ENCODE assay signal across 19 mouse cellular contexts in the genomic region with DNA sequence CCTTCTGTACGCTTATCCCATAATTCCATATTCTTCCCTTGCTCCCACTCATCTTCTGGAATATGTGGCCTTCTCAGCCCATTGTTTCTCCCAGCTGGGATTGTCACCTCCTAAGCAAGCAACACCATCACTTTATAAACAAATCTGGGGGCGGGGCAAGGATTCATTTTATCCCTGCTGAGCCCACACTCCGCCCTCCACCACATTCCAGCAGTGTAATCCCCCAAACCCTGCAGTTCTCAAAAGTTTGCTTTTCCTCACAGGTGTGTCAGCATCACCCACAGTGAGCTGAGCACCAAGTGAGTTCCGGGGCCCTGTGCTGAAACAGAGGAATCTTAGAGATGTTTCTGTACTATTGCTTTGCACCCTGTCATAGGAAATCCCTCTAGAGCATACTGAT. TPM values are rescaled to one million over a fixed set of nuclear protein-coding genes. Genes with fewer than 3 reads are reported as not detected.
"Had no signal": no experiment of that assay in that cellular context is flagged by ENCODE, and none has a peak within 500 bp of the region (broad histone marks: within the 10 kb centered on the region; RNA-seq: fewer than 3 reads in every experiment).

No protein-coding gene starts in this region.

- H3K9ac ChIP-seq: liver, embryonic 13.5 days; lung, embryonic 15.5 days; midbrain, embryonic 13.5 days; neural tube, embryonic 13.5 days; stomach, embryonic 15.5 days had no signal

- H3K27ac ChIP-seq: limb, embryonic 13.5 days; liver, embryonic 13.5 days; lung, embryonic 15.5 days; midbrain, embryonic 10.5 days; midbrain, embryonic 13.5 days; neural tube, embryonic 13.5 days; stomach, embryonic 15.5 days had no signal

- H3K9me3 ChIP-seq: limb, embryonic 13.5 days; liver, embryonic 13.5 days; lung, embryonic 15.5 days; midbrain, embryonic 10.5 days; midbrain, embryonic 13.5 days; neural tube, embryonic 13.5 days; stomach, embryonic 15.5 days had no signal

- H3K4me1 ChIP-seq: liver, embryonic 13.5 days; megakaryocyte, embryonic 14.5 days; midbrain, embryonic 13.5 days; neural tube, embryonic 13.5 days had no signal

- H3K27me3 ChIP-seq: limb, embryonic 13.5 days; liver, embryonic 13.5 days; lung, embryonic 15.5 days; midbrain, embryonic 13.5 days; neural tube, embryonic 13.5 days; stomach, embryonic 15.5 days had no signal

- H3K4me3 ChIP-seq: limb, embryonic 13.5 days; liver, embryonic 13.5 days; lung, embryonic 15.5 days; megakaryocyte, embryonic 14.5 days; midbrain, embryonic 10.5 days; midbrain, embryonic 13.5 days; neural tube, embryonic 13.5 days; stomach, embryonic 15.5 days had no signal

- H3K4me2 ChIP-seq: liver, embryonic 13.5 days; lung, embryonic 15.5 days; midbrain, embryonic 13.5 days; neural tube, embryonic 13.5 days; stomach, embryonic 15.5 days had no signal

- ATAC-seq: intestine, embryonic 16.5 days; midbrain, embryonic 13.5 days; midbrain, embryonic 16.5 days had no signal

- DNase-seq: kidney, adult 18-20 months; kidney, adult 9 months; kidney, postnatal 14 days; left cerebral cortex, postnatal 4 days; liver, embryonic 13.5 days; retina, postnatal 1 day; right cerebral cortex, postnatal 25 days; spleen, adult 18-20 months; thymus, postnatal 25 days had no signal

- H3K36me3 ChIP-seq: limb, embryonic 13.5 days; liver, embryonic 13.5 days; lung, embryonic 15.5 days; midbrain, embryonic 10.5 days; midbrain, embryonic 13.5 days; neural tube, embryonic 13.5 days; stomach, embryonic 15.5 days had no signal

RNA-seq across cellular contexts. Expression of a gene that starts 20.9 kb away (rescaled TPM):
- total RNA-seq: monocyte, adult 5-6 weeks had no signal
